Mouse (Mus musculus) lung, postnatal 0 days (tissue): ENCODE results near the gene Cds2. TPM values are rescaled to one million over a fixed set of nuclear protein-coding genes. Genes with fewer than 3 reads are reported as not detected.

Experiments
- ATAC-seq: fragments of 200-750 bp; cut with Nextera tagmentation; 2 replicates; pipeline ENCODE4 v1.8.0; 2017; ENCODE audit warnings: moderate library complexity
- DNase-seq: peaks from one replicate; pipeline ENCODE4 v3.0.0-alpha.2; 2016; ENCODE audit warnings: low spot score
- H3K27ac ChIP-seq: fragments of 300-500 bp; sonication (generic); 2 replicates; pipeline ENCODE4 v1.5.1; 2014; ENCODE audit warnings: antibody characterized with exemption, mild to moderate bottlenecking, low read length, mixed read lengths
- H3K27me3 ChIP-seq: fragments of 300-500 bp; sonication (generic); replicated peaks from 2 replicates; pipeline ENCODE4 v1.6.1; 2014; ENCODE audit warnings: low read length, mixed read lengths; ENCODE audit not compliant: insufficient read depth
- H3K36me3 ChIP-seq: fragments of 300-500 bp; sonication (generic); 2 replicates; pipeline ENCODE4 v1.6.1; 2014; ENCODE audit warnings: low read length, mixed read lengths; ENCODE audit not compliant: insufficient read depth
- H3K4me1 ChIP-seq: fragments of 300-500 bp; sonication (generic); 2 replicates; pipeline ENCODE4 v1.6.1; 2014; ENCODE audit warnings: antibody characterized with exemption, low read depth, low read length, mixed read lengths; ENCODE audit not compliant: insufficient read depth
- H3K4me2 ChIP-seq: fragments of 300-500 bp; sonication (generic); replicated peaks from 2 replicates; pipeline ENCODE4 v1.6.1; 2014; ENCODE audit warnings: low read depth, mild to moderate bottlenecking, low read length, moderate library complexity, mixed read lengths
- H3K4me3 ChIP-seq: fragments of 300-500 bp; sonication (generic); 2 replicates; pipeline ENCODE4 v1.5.1; 2014; ENCODE audit warnings: low read depth, low read length
- H3K9ac ChIP-seq: fragments of 300-500 bp; sonication (generic); replicated peaks from 2 replicates; pipeline ENCODE4 v1.6.1; 2014; ENCODE audit warnings: low read depth, mild to moderate bottlenecking
- H3K9me3 ChIP-seq: fragments of 300-500 bp; sonication (generic); 2 replicates; pipeline ENCODE4 v1.6.1; 2016; ENCODE audit warnings: low read length, mixed read lengths
- CTCF ChIP-seq: IDR thresholded peaks from 2 replicates; pipeline ENCODE4 v1.5.1; 2016; ENCODE audit warnings: antibody characterized with exemption, mild to moderate bottlenecking
- EP300 ChIP-seq: IDR thresholded peaks from 2 replicates; pipeline ENCODE4 v1.6.1; 2016; ENCODE audit warnings: antibody characterized with exemption, mild to moderate bottlenecking, control low read depth
- WGBS: fragments of 180-500 bp; shearing (Covaris S2); extraction: QIAGEN DNeasy Blood & Tissue Kit; methylation state at CpG from one replicate; pipeline ENCODE4 v1.1.7; 2014; 5-methylcytosine and 5-hydroxymethylcytosine counted together
- polyA plus RNA-seq: library from polyadenylated mRNA; unstranded; fragments of >200 nt; fragmentation: Nextera tagmentation; extraction: Ambion mirVana; gene quantifications from 2 replicates; pipeline ENCODE4 v1.2.1, GENCODE M21; 2015

Gene Cds2
- 32.3 and 37.0 TPM in 2 replicates for polyA plus RNA-seq

- Histone ChIP-seq H3K27me3 (no peaks in the 10 kb centered on the region), H3K27ac (peak within 1 kb of the TSS; percentile 85), H3K4me1 (no peaks in the 10 kb centered on the region), H3K4me3 (peak within 1 kb of the TSS; percentile 97), H3K9ac (peak within 1 kb of the TSS; percentile 89), H3K4me2 (peak within 1 kb of the TSS; percentile 79), H3K36me3 (no peaks in the 10 kb centered on the region), H3K9me3 (no peaks in the 10 kb centered on the region)
- peak; percentile 99 for DNase-seq
- WGBS: under 1% methylated on average over 41 of the region's 49 CpGs
- peak; percentile 99 for ATAC-seq
- TF ChIP-seq EP300 (no peak), CTCF (peak; percentile 92)
These were observed at the start of gene Cds2 for GRCm38 (mm10) chr2:132262879-132263398. Gene Cds2 (plus strand): TSS chr2:132263148.

- 35% methylated on average over 11 of the region's 11 CpGs for WGBS
- no peaks in the 10 kb centered on the region for H3K9me3 ChIP-seq
- H3K36me3 ChIP-seq: no peaks in the 10 kb centered on the region
- DNase-seq (no peak), ATAC-seq (no peak)
- H3K4me2 ChIP-seq: no peak overlapping the region
- H3K4me3 ChIP-seq: no peak overlapping the region
- no peaks in the 10 kb centered on the region for H3K4me1 ChIP-seq
- H3K27ac ChIP-seq: no peak overlapping the region
- H3K9ac ChIP-seq: no peak overlapping the region
- no peaks in the 10 kb centered on the region for H3K27me3 ChIP-seq
- TF ChIP-seq CTCF (no peak), EP300 (no peak)
These were observed 41.3 kb upstream of the Cds2 start for GRCm38 (mm10) chr2:132221611-132222073.

GRCm38 (mm10) chr2:132224359-132224758 is 38.6 kb upstream of the Cds2 start:
- Histone ChIP-seq H3K4me2 (no peak overlapping the region), H3K36me3 (no peaks in the 10 kb centered on the region), H3K9ac (no peak overlapping the region), H3K27ac (no peak overlapping the region), H3K4me1 (no peaks in the 10 kb centered on the region), H3K9me3 (no peaks in the 10 kb centered on the region), H3K27me3 (no peaks in the 10 kb centered on the region), H3K4me3 (no peak overlapping the region)
- DNase-seq (peak; percentile 11), ATAC-seq (no peak)
- WGBS: 69% methylated on average over 4 of the region's 4 CpGs
- TF ChIP-seq CTCF: no peak
- no peak for TF ChIP-seq EP300

GRCm38 (mm10) chr2:132232413-132232945 is 30.5 kb upstream of the Cds2 start:
- Histone ChIP-seq H3K36me3 (no peaks in the 10 kb centered on the region), H3K4me3 (no peak overlapping the region), H3K4me2 (no peak overlapping the region), H3K27ac (no peak overlapping the region), H3K9ac (no peak overlapping the region), H3K4me1 (no peaks in the 10 kb centered on the region), H3K9me3 (no peaks in the 10 kb centered on the region), H3K27me3 (no peaks in the 10 kb centered on the region)
- no peak for DNase-seq
- no peak for TF ChIP-seq EP300
- TF ChIP-seq CTCF: no peak
- ATAC-seq: no peak
- WGBS: 73% methylated on average over 3 of the region's 3 CpGs

GRCm38 (mm10) chr2:132233985-132234765 is 28.8 kb upstream of the Cds2 start:
- WGBS: 41% methylated on average over 16 of the region's 16 CpGs
- Histone ChIP-seq H3K36me3 (no peaks in the 10 kb centered on the region), H3K27ac (peak overlapping the region; percentile 20; the same call in 1 of the 2 replicates), H3K4me3 (no peak overlapping the region), H3K27me3 (no peaks in the 10 kb centered on the region), H3K4me1 (no peaks in the 10 kb centered on the region), H3K4me2 (no peak overlapping the region), H3K9ac (no peak overlapping the region), H3K9me3 (no peaks in the 10 kb centered on the region)
- TF ChIP-seq EP300 (0 out of 2 replicates have a peak, but pooled peaks have one; percentile 34), CTCF (no peak)
- ATAC-seq (peak; percentile 85), DNase-seq (peak; percentile 65)

- no peak overlapping the region for H3K9ac ChIP-seq
- H3K4me1 ChIP-seq: no peaks in the 10 kb centered on the region
- H3K9me3 ChIP-seq: no peaks in the 10 kb centered on the region
- no peak overlapping the region for H3K4me3 ChIP-seq
- H3K27ac ChIP-seq: no peak overlapping the region
- TF ChIP-seq CTCF (no peak), EP300 (no peak)
- H3K27me3 ChIP-seq: no peaks in the 10 kb centered on the region
- no peaks in the 10 kb centered on the region for H3K36me3 ChIP-seq
- ATAC-seq (no peak), DNase-seq (no peak)
- 55% methylated on average over 2 of the region's 2 CpGs for WGBS
- no peak overlapping the region for H3K4me2 ChIP-seq
These were observed 27.7 kb upstream of the Cds2 start for GRCm38 (mm10) chr2:132235291-132235690.
